Mouse (Mus musculus): Measurements from ENCODE around the gene Ybey.

DNA sequence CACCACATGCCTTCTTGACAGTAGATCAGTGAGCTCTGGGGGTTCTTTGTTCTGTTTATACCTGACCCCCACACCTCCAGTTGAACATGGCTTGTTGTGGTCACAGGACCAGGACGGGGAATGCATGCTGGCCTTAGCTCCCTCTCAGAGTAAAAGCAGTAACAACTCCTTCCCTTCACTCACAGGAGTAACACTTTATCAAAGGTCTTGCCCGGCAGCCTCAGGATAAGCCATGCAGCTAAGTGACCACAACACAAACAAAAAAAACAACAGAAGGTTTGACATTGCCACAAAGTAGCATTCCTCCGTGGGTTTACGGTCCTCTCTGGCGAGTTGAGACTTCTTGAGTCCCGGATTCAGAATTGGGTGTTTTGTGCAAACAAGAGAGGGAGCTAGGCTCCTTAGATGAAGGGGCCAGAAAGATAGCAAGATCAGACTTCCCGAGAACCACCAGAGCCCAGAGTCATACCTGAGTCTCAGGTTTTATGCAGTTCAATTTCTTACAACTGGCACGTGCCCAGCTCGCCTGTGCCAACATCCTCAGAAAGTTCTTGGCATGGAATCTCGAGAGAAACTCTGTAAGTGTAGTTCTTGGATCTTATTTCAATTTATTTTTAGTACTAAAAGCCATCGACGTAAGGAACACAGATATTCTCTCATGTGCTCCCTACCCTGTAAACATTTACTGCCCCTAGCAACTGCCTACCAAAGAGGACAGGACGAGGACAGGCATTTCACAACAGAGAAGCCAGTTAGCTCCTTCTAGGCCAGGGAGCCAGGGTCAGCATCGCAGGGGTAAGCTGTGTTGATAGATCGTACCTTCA lies 21.3 kb downstream of the Ybey start:
- TF ChIP-seq EP300 (optimal IDR thresholded peaks at IDR 0.05) = no peak
- TF ChIP-seq CTCF (IDR thresholded peaks at IDR 0.05; ENCODE audit: low read depth) = no peak

All from stomach, postnatal 0 days (tissue).